Mouse (Mus musculus): ENCODE measurements at regions not wholly inside any gene's neighbourhood (a gene's known extent, or its start where the extent isn't known, plus 50 kb on each side); places are given as distances from the start of the nearest gene placed in this dataset.

DNA sequence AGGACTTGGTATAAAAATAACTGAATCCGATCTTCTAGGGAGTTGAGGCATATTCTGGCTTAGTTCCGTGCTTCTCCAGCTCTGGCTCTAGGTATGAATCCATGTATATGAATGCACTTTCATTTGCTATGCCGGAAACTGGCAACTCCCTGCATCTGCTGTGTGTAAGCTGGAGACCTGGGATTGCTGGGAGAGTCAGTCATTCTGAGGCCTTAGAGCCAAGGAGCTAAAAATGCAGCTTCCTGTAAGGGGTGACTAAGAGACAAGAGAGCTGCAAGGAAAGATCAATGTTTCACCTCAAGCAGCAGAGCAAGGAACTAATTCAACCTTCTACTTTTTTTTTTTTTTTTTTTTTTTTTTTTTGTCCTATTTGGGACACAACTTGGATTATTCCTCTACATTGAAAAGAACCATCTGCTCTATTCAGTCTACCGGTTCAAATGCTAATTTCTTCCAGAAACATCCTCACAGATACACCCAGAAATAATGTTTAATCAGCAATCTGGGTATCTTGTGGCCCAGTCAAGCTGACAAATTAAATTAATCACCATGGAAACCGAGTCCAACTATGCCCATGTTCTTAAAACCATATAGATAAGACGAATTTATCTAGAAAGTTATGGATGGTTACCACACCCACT, 292.2 kb upstream of the Map3k7 start:
- H3K27ac ChIP-seq (ENCODE audit: insufficient read depth, low read depth, low read length) = no peak overlapping the region
- TF ChIP-seq CTCF (IDR thresholded peaks at IDR 0.05; ENCODE audit: extremely low read depth, insufficient read length, insufficient replicate concordance, low read depth, low read length) = no peak
- TF ChIP-seq POLR2A (IDR thresholded peaks at IDR 0.05; ENCODE audit: low read depth, low read length) = no peak
- WGBS = 56% methylated on average over 6 of the region's 6 CpGs
- H3K4me3 ChIP-seq (ENCODE audit: low read depth, low read length) = no peak overlapping the region
- no peaks in the 10 kb centered on the region for H3K36me3 ChIP-seq (ENCODE audit: control insufficient read depth, insufficient read depth, low read length)
- H3K4me1 ChIP-seq (ENCODE audit: control insufficient read depth, insufficient read depth, insufficient read length, low read length) = no peaks in the 10 kb centered on the region
- no peaks in the 10 kb centered on the region for H3K27me3 ChIP-seq (ENCODE audit: control insufficient read depth, insufficient read depth, low read length)

DNA sequence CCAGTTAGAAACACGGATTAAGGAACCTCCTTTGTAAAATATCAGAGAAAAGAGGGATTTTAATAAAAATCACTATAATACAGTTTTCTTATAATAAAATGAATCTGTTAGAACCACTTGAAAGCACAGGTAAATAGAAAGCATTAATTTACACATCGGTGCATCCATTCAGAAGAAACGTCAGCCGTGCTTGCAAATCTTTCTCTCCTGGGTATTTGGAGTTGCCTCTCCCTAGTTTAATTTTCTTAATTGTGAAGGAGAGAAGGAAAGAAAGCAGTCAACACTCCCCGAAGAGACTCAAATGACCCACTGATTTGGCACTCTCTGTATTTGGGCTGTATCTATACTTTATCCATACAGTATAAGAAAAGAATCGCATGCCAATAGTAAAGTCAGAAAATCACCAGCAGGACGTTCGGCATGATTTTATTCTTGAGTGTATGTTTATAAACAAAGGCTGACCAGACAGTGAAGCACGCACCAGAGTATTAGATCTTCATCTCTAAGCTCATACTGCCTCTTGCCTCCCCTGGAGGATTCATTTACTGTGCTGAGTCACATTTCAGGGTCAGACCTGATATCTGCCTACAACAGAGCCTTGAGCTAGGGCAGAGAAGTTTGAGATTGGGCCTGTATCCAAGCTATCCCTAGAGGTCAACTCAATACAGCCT, 291.6 kb upstream of the Map3k7 start:
- no peaks in the 10 kb centered on the region for H3K27me3 ChIP-seq (ENCODE audit: control insufficient read depth, insufficient read depth, low read length)
- H3K4me1 ChIP-seq (ENCODE audit: control insufficient read depth, insufficient read depth, insufficient read length, low read length) = no peaks in the 10 kb centered on the region
- H3K36me3 ChIP-seq (ENCODE audit: control insufficient read depth, insufficient read depth, low read length) = no peaks in the 10 kb centered on the region
- TF ChIP-seq CTCF (IDR thresholded peaks at IDR 0.05; ENCODE audit: extremely low read depth, insufficient read length, insufficient replicate concordance, low read depth, low read length) (no peak), POLR2A (IDR thresholded peaks at IDR 0.05; ENCODE audit: low read depth, low read length) (no peak)
- 76% methylated on average over 9 of the region's 9 CpGs for WGBS
- H3K27ac ChIP-seq (ENCODE audit: insufficient read depth, low read depth, low read length) = no peak overlapping the region
- no peak overlapping the region for H3K4me3 ChIP-seq (ENCODE audit: low read depth, low read length)

DNA sequence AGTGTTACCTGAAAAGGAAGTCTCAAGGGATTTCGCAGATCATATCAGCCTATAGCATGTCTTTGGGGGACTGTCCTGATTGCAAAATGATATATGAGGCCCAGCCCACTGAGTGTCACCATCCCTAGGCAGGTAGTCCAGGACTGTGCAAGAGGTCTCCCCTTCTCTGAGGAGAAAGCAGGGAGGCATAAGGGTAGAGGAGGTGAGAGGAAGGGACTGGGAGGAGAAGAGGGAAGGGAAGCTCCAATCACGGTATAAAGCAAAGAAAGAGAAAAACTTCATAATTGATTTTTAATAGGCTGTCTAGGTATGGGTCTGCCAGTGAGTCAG, 291.1 kb upstream of the Map3k7 start:
- no peaks in the 10 kb centered on the region for H3K27me3 ChIP-seq (ENCODE audit: control insufficient read depth, insufficient read depth, low read length)
- 86% methylated on average over 2 of the region's 2 CpGs for WGBS
- no peaks in the 10 kb centered on the region for H3K4me1 ChIP-seq (ENCODE audit: control insufficient read depth, insufficient read depth, insufficient read length, low read length)
- H3K4me3 ChIP-seq (ENCODE audit: low read depth, low read length) = no peak overlapping the region
- TF ChIP-seq POLR2A (IDR thresholded peaks at IDR 0.05; ENCODE audit: low read depth, low read length) (no peak), CTCF (IDR thresholded peaks at IDR 0.05; ENCODE audit: extremely low read depth, insufficient read length, insufficient replicate concordance, low read depth, low read length) (no peak)
- no peak overlapping the region for H3K27ac ChIP-seq (ENCODE audit: insufficient read depth, low read depth, low read length)
- H3K36me3 ChIP-seq (ENCODE audit: control insufficient read depth, insufficient read depth, low read length) = no peaks in the 10 kb centered on the region

DNA sequence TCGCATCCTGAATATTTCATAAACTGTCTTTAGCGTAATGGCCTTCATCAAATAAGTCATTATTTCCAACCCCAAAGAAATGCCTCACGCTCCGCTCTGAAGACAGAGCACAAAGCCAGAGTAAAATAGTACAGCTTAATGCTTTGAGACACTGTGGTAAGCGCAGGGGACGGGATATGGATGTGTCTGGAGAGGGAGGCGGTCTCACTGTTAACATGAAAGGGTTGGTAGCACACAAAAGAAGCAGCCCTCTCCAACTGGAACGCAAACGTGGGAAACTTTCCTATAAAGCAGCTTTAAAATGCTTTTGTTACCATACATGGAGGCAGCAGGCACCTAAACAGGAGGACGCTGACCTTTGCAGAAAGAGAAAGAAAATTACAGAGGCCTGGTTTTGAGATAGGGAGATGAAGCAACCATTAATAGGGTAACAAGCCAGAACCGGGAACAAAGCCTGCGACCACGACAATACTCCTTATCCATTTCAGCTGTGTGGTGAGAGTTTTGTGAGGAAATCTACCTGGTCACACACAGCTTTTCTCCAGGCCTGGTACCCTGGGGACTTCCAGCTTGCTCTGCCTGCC, 284.8 kb upstream of the Map3k7 start:
- H3K27ac ChIP-seq (ENCODE audit: insufficient read depth, low read depth, low read length) = no peak overlapping the region
- H3K4me3 ChIP-seq (ENCODE audit: low read depth, low read length) = no peak overlapping the region
- WGBS = 85% methylated on average over 13 of the region's 13 CpGs
- no peaks in the 10 kb centered on the region for H3K27me3 ChIP-seq (ENCODE audit: control insufficient read depth, insufficient read depth, low read length)
- H3K36me3 ChIP-seq (ENCODE audit: control insufficient read depth, insufficient read depth, low read length) = no peaks in the 10 kb centered on the region
- H3K4me1 ChIP-seq (ENCODE audit: control insufficient read depth, insufficient read depth, insufficient read length, low read length) = no peaks in the 10 kb centered on the region
- TF ChIP-seq POLR2A (IDR thresholded peaks at IDR 0.05; ENCODE audit: low read depth, low read length) (no peak), CTCF (IDR thresholded peaks at IDR 0.05; ENCODE audit: extremely low read depth, insufficient read length, insufficient replicate concordance, low read depth, low read length) (no peak)

DNA sequence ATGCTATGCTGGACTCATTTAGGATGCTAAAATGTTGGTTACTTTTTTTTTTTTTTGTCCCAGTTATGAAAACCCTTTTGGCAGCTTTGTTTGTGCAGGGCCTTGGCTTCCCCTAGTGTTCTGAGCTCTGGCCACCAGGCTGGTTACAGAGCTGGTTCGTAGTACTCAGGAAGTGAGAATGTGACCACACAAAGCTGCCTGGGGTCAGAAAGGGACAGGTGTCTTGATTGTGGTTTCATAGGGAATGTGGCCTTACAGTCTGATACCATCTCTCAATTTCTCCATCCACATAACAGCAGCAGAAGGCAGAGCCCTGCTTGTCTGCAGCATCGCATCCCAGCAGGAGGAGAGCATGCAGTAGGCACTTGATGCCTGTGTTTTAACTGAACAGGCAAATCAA, 282.9 kb upstream of the Map3k7 start:
- Histone ChIP-seq H3K27ac (ENCODE audit: insufficient read depth, low read depth, low read length) (no peak overlapping the region), H3K36me3 (ENCODE audit: control insufficient read depth, insufficient read depth, low read length) (no peaks in the 10 kb centered on the region), H3K27me3 (ENCODE audit: control insufficient read depth, insufficient read depth, low read length) (no peaks in the 10 kb centered on the region), H3K4me1 (ENCODE audit: control insufficient read depth, insufficient read depth, insufficient read length, low read length) (no peaks in the 10 kb centered on the region), H3K4me3 (ENCODE audit: low read depth, low read length) (no peak overlapping the region)
- TF ChIP-seq POLR2A (IDR thresholded peaks at IDR 0.05; ENCODE audit: low read depth, low read length) (no peak), CTCF (IDR thresholded peaks at IDR 0.05; ENCODE audit: extremely low read depth, insufficient read length, insufficient replicate concordance, low read depth, low read length) (no peak)
- 79% methylated on average over 2 of the region's 2 CpGs for WGBS

DNA sequence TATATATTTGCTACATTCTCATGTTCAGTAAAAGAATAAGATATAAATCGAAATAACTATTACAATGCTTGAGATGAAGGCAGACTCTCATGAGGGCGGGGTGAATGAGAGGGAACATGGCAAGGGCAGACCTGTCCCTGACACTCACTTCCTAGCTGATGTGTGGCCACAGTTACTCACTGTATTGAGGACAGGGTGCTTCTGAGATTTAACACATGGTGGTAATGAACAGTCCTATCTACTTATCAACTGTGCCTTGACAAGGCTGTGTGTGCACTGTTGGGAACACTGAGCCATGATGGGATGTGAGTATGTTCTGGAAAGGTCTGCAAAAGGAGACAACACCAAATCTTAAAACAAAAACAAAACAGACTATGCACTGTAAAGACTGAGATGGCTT, 274.8 kb upstream of the Map3k7 start:
- no peak overlapping the region for H3K27ac ChIP-seq (ENCODE audit: insufficient read depth, low read depth, low read length)
- WGBS = 84% methylated on average over 2 of the region's 2 CpGs
- no peaks in the 10 kb centered on the region for H3K36me3 ChIP-seq (ENCODE audit: control insufficient read depth, insufficient read depth, low read length)
- no peak for TF ChIP-seq POLR2A (IDR thresholded peaks at IDR 0.05; ENCODE audit: low read depth, low read length)
- no peak for TF ChIP-seq CTCF (IDR thresholded peaks at IDR 0.05; ENCODE audit: extremely low read depth, insufficient read length, insufficient replicate concordance, low read depth, low read length)
- no peaks in the 10 kb centered on the region for H3K4me1 ChIP-seq (ENCODE audit: control insufficient read depth, insufficient read depth, insufficient read length, low read length)
- no peak overlapping the region for H3K4me3 ChIP-seq (ENCODE audit: low read depth, low read length)
- no peaks in the 10 kb centered on the region for H3K27me3 ChIP-seq (ENCODE audit: control insufficient read depth, insufficient read depth, low read length)

DNA sequence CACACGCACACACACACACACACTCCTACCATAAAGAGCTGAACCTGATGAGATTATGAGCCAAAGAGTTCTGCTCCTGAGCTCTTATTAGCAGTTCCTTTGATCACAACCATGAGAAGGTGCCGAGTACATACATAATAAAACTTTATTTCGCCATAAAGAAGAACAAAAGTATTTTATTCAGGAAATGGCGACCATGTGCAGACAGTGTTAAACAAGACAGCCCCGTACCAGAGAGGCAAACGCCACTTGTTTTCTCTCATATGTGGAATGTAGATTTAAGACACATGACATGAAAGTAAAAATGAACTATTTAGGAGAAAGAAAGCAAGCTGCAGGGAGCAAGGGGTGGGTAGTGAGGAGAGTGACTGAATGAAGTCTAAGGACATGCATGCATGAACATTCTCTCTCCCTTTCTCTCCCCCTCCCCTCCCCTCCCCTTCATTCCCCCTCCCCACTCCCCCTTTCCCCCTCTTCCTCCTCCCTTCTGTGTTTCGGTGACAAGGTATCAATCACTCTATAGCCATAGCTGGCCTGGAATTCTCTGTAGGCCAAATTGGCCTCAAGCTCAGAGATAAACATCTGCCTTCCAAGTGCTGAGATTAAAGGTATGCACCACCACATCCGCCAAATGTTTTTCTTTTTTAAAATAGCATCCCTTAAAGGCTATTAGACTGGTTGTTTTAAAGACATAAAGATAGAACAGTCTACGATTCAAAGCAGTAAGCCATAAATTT, 266.0 kb upstream of the Map3k7 start:
- H3K27ac ChIP-seq (ENCODE audit: insufficient read depth, low read depth, low read length) = no peak overlapping the region
- no peak overlapping the region for H3K4me3 ChIP-seq (ENCODE audit: low read depth, low read length)
- TF ChIP-seq POLR2A (IDR thresholded peaks at IDR 0.05; ENCODE audit: low read depth, low read length) = no peak
- no peak for TF ChIP-seq CTCF (IDR thresholded peaks at IDR 0.05; ENCODE audit: extremely low read depth, insufficient read length, insufficient replicate concordance, low read depth, low read length)
- H3K4me1 ChIP-seq (ENCODE audit: control insufficient read depth, insufficient read depth, insufficient read length, low read length) = no peaks in the 10 kb centered on the region
- no peaks in the 10 kb centered on the region for H3K36me3 ChIP-seq (ENCODE audit: control insufficient read depth, insufficient read depth, low read length)
- no peaks in the 10 kb centered on the region for H3K27me3 ChIP-seq (ENCODE audit: control insufficient read depth, insufficient read depth, low read length)
- 48% methylated on average over 9 of the region's 9 CpGs for WGBS
